Mouse (Mus musculus): ENCODE data around the gene Caskin1.

Gene Caskin1

DNA sequence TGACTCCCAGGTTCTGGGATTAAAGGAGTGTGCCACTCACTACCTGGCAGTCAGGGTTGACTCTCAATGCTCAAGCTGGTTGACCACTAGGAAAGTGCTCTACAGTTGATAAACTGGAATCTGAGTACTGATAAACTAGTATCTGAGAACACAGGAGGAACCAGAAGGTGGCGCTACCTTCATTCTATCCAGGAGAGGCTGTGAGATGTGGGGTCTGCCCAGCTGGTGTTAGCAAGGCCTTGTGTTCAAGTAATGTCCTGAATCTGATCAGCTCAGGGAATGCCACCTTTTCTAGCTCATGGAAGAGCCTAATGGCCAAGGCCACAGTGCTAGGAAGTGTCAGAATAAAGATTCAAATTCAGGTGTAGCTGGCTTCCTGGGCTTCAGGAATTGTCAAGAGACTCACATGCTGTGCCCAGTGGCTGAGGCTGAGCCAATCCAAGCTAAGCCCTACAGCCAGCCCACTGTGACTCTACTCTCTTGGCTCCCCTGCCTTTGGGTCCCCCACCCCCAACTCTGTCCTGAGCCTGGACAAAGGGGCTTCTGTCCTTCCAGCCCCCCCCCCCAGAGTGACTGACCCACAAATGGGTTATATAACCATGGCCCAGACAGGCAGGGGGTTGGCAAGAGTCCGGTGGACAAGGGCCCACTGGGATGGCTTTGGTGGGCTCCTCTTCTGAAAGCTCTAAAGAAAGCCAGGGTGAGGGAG lies 6.4 kb downstream of the Caskin1 start:
- in situ Hi-C loops (cut with MseI, MboI): no loop called here

DNA sequence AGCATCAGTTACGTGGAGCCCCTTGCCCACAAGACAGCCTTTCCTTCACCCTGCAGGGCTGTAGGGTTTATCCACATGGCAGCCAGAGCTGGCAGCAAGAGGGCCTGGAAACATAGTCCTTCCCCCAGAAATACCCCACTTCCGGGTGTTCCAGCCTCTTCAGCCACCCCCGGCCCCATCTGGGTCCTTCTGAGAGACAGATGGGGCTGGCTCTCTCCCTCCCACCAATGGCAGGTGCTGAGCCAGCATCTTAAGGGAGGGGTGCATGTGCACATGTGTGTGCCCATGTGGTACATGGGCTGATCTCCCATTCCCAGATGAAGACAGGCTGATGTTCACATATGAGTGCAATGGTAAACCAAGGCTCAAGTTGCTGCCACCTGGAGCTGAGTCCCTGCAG lies 7.0 kb downstream of the Caskin1 start:
- in situ Hi-C loops (cut with MseI, MboI): no loop called here

DNA sequence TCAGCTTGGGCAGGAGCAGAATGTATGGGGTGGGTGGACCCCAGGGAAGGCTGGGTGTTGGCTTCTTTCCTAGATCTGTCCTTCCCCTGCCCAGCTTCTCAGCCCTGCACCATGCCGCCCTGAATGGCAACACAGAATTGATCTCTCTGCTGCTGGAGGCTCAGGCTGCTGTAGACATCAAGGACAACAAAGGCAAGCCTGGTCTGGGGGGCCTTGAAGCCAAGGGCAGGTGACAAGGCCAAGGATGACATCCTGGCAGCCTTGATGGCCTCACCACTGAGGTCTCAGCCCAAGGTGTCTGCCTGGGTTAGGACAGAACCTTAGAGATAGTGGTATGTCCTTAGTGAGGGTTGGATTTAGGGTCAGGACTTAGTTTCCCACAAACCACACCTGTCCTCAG lies 7.6 kb downstream of the Caskin1 start:
- in situ Hi-C loops (cut with MseI, MboI): no loop called here

DNA sequence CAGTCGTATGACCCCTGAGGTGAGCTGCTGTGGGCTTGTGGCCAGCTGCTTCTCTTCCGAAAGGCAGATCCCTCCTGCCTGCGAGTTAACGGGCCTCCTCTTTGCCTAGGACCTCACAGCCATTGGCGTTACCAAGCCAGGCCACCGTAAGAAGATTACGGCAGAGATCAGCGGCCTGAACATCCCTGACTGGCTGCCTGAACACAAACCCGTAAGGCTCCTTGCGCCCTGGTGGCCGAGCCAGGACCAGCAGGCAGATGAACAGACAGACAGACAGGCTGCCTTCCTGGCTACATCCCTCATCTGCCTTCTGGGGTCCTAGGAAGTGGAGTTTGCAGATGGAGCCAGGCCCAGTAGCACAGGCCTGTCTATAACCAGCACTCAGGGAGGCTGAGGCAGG lies 13.8 kb downstream of the Caskin1 start:
- in situ Hi-C loops (cut with MseI, MboI): no loop called here

DNA sequence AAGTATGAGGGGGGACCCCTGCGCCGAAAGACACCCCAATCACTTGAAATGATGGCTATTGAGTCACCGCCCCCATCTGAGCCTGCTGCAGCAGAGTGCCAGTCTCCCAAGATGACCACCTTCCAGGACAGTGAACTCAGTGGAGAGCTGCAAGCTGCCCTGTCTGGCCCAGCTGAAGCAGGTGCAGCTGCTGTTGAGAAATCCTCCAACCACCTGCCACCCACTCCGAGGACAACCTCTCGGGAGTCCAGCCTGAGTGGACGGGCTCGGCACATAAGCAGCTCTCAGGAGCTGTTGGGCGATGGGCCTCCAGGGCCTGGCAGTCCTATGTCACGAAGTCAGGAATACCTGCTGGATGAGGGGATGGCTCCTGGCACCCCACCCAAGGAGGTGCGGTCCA lies 15.7 kb downstream of the Caskin1 start:
- in situ Hi-C loops (cut with MseI, MboI): no loop called here

DNA sequence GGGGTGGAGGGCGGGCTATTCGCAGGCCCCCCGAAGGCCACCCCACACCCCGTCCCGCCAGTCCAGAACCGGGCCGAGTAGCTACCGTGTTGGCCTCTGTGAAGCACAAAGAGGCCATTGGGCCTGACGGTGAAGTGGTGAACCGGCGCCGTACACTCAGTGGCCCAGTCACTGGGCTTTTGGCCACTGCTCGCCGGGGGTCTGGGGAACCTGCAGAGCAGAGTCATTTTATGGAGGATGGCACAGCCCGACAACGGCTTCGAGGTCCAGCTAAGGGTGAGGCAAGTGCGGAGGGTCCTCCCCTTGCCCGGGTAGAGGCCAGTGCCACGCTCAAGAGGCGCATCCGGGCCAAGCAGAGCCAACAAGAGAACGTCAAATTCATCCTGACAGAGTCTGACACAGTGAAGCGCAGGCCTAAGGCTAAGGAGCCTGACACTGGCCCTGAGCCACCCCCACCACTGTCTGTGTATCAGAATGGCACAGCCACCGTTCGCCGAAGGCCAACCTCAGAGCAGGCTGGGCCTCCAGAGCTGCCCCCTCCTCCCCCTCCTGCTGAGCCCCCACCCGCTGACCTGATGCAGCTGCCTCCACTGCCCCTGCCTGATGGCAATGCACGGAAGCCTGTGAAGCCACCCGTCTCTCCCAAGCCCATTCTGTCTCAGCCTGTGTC lies 17.0 kb downstream of the Caskin1 start:
- in situ Hi-C loops (cut with MseI, MboI): no loop called here

DNA sequence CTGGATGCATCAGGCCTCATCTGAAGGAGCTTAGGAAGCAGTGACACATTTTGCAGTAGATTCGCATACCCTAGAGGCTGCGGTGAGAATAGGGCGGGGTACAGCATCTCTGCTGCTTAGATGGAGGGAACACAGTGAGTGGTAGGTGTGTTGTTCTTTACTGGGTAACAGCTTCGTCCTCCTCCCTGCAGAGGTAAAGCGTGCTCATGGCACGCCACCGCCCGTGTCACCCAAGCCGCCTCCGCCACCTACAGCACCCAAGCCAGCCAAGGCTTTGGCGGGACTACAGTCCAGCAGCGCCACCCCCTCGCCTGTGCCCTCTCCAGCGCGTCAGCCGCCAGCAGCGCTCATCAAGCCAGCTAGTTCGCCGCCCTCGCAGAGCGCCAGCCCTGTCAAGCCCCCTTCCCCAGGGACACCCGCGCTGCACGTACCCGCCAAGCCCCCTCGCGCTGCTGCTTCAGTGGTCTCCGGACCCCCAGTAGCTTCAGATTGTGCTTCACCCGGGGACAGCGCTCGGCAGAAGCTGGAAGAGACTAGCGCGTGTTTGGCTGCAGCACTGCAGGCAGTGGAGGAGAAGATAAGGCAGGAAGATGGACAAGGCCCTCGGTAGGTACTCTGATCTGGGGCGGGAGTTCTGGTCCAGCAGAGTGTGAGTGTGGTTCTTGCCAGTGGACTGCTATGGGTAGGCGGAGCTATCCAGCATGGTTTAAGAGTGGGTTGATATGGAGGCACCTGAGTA lies 18.1 kb downstream of the Caskin1 start:
- in situ Hi-C loops (cut with MseI, MboI): no loop called here

DNA sequence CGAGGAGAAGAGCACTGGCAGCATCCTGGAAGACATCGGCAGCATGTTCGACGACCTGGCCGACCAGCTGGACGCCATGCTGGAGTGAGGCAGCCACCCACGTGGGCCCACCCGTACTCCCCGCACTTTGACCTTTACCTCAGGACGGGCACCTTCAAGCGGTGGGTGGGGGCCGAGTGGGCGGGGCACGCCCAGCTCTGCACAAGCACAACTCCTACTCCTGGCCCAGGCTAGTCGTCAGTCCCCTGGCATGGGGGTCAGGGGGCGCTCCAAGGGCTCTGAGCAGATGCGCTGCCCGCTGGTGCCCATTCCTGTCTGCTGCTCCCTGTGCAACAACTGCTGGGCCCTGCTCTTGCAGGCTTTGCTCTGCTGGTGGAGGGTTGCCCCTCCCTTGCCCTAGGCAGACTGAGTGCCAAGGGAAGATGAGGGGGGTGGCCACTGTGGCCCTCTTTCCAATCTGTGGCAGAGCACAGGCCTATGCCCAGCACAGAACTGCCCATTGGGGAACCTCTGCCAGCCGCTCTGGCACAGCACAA lies 18.8 kb downstream of the Caskin1 start:
- in situ Hi-C loops (cut with MseI, MboI): no loop called here

DNA sequence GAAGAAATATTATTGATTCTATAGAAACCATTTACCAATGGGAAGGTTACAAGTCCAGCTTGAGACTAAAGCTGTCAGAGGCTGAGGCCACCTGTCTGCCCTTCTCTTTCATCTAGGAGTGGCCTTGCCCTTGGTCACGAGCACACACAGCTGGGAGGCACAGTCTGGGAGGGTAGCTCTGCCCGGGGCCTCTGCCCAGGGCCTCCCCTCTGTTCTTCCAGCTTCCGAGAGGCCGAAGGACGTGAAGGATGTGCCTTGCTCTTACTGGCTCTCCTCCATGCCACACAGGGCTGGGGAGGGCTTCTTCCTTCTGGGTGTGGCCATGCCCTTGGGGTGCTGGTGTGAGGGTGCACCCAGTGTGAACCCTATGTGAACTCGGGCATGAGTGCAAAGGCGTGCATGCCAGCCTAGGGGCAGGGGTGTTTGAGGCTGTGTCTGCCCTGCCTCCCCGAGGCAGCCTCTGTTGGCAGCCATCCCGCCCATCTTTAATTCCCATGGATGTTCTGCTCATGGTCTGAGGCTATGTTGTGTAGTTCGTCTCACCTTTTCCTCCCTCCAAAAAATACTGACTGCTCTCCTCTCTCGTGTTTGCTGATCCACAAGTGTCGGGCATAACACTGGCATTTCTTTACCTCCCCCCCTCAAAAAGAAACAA lies 19.5 kb downstream of the Caskin1 start:
- in situ Hi-C loops (cut with MseI, MboI): no loop called here

DNA sequence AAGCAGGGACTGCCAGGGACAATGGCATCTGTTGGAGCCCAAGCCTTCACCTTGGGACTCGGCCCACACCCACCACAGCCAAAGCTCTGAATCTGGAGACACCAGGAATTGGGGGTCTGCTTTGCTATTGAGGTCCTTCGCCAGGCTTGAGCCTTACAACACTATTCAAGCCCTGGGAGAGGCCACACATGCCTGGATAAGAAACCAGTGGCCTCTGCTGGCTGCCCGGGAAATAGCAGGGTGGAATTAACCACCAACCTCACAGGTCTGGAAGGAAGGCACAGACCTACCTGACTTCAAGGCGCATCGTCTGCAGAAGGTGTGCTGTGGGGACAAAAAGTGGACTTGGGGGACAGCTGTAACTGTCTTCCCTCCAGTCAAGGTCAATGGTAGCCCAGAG lies 25.2 kb downstream of the Caskin1 start:
- in situ Hi-C loops (cut with MseI, MboI): no loop called here

DNA sequence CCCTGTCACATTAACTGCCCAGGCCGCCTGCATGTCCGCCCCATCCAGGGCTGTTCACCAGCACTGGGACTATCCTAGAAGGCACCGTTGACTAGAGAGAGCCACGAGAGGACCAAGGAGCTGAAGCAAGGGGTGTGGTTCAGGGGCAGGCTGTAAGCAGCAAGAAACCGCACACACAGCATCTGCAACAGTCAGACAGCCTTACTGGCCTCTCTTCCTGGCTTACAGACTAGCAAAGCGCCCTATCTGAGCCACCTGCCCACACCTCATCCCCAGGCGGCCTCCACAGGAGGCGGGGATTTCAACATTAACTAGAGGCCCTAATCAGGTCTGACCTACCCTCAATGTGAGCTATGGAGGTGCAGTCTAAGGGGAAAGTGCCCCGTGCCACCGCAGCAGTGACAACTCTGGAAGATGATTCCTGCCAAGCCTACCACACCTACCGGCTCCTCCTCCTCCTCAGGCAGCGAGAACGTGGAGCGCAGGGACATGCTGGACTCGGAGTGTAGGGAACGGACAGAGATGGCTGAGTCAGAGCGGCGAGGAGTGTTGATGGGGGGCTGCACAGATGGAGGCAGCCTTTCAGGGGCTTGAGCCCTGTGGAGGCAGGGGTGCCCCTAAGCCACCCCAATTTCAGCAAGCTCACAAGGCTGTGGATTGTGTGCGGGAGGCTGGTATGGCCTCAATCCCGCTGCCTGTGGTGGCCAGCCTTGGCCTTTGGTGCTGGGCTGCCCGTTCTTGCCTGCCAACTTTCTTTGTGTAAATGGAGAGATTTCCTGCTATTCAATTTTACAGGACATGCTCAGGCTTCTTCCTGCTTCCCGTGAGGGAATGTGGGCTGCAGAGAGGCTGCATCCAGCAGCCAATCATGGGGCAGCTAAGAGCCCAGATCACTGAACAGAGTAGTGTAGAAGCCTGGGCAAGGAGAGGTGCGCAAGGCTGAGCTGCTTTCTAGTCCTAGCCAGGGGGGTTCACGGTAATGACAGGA lies 26.2 kb downstream of the Caskin1 start:
- in situ Hi-C loops (cut with MseI, MboI): no loop called here

DNA sequence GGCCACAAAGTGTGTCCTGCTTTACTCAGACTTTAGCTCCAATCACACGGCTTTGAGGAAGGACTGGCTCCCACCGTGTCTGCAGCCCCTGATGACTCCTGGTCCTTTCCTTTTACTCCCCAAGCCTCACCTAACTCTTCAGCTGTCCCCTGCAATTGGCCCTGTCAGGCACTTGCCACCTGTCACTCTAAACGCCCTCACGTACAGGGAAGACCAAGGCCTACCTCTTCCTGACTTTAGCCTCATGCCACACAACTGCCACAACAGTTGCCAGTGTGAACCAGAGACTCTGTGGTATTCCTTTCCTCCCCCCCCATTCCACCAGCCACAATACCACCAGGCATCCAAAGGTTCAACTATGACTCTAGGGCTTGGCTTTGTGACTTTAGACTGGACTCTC lies 32.0 kb downstream of the Caskin1 start:
- in situ Hi-C loops (cut with MseI, MboI): no loop called here

DNA sequence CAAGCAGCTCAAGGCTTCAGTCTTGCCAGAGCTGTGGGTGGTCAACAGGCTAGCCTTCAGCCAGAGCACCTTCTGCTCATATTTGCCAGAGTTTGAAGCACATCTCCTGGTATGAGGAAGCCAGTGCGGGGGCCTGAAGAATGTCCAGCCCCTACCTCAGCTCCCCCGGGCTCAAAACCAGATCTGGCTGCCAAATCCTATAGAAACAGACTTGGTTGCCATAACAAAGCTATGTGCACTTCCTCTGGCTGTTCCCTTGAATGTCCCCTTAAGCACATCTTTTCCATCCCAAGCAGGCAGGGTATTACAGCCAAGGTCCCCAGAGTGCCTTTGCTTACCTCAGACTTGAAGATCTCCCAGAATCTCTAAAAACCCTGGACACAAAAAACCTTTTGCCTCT lies 36.3 kb downstream of the Caskin1 start:
- in situ Hi-C loops (cut with MseI, MboI): no loop called here

DNA sequence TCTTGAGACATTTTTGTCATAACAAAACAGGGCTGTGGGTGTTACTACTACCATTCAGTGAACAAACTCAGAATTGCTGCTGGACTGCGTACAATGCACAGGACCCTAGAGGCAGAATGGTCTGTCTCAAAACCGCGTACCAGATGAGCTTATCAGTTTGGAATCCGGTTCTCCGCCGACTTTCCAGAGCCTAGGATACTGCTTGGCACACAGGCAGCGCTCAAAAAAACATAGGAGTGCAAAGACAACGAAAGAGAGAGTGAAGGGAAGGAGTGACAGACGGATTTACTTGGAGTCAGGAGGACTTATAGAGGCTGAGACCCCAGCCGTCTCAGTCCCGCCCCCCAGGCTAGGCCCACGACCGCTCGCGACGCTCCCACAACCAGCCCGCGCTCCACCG lies 38.9 kb downstream of the Caskin1 start:
- in situ Hi-C loops (cut with MseI, MboI): no loop called here

DNA sequence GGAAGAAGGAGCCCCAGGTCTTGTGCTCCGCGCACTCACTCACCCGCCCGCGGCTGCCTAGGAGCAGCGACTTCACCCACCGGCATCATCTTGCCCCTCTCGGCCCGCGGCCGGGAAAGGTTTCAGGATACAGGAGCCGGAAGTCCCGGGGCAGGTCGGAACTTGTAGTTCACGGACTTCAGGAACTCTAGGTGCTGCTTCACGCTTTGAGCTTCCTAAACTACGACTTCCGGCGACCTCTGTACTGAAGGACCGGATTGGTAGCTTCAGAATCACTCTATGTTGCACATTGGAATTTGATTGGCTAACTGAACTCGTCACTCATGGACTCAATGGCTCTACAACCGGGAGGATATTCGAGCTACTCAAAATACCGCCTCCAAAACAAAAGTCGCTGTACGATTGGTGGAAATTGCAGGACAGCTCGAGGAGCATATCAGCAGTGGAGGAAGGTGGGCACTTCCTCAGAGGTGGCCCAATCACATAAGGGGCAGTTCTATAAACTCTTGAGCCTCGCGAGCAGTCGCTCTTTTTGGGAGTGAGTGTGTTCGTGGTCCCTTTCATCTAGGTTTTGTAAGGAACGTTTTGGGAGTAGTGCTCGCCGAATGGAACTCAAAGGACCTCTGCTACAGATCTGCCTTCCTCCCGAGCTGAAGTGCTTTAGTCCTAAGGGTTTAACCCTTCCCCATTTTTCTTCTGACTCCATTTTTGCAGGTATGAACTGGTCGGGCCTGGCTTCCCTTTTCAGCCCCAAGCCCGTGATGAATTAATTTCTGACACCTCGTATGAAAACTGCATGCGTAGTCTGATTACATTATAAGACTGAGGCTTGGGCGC lies 39.5 kb downstream of the Caskin1 start, which contains the start of gene Traf7:
Gene Traf7, minus strand, starts transcription at position 216 of the 837 bp plus-strand sequence.
- in situ Hi-C loops (cut with MseI, MboI): no loop called here

DNA sequence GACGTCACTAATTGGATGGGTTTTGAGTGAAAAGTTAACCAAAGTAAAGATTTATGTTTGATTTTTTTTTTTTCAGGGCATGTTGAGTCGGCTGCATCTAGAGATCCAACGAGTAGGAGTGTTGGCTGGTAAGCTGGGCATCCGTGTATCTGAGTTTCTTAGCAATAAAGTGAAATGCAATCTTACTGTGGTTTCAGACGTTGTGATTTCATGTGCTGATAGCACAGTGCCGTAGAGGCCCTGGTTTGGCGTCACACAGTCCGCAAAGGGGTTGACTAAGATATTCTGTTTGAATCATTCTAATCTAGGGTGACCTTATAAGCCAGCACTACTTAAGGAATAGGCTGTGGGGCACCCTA lies 40.1 kb downstream of the Caskin1 start:
- in situ Hi-C loops (cut with MseI, MboI): no loop called here

DNA sequence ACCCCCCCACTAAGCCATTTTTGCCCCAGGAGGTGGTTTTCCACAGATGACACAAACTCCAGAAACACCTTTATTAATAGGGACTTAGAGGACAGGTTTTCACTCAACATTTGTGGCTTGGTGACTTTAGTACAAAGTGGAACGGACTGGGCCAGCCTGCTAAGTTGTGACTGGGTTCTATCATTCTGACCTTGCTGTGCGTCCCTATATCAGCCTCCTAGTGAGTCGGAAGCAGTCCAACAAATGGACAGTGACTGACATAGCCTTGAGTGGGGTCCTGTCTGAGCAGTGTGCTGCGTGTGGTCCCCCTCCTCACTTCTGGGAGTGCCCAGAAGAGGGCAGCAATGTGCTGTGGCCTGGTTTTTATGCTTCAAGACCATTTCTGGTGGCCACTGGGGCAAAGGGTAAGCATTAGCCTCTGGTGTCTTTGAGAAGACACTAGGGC lies 40.6 kb downstream of the Caskin1 start:
- in situ Hi-C loops (cut with MseI, MboI): no loop called here

DNA sequence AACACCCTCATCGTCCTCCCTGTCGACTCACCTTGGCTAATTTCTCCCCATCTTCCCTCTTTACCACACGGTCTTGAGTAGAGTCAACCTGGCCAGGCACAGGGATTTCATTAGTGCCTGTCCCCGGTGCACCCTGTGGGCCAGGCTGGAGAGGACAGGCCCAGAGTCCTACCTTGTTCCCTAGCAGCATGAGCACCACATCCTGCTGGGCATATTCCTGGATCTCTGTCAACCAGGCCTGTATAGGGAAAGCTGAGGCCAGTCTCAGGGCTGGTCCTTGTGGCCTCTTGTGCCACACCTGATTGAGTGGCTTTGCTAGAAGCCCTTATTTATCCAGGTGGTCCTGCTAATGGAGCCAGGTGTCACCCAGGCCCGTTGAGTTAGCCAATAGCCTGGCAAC lies 41.5 kb downstream of the Caskin1 start:
- in situ Hi-C loops (cut with MseI, MboI): no loop called here

DNA sequence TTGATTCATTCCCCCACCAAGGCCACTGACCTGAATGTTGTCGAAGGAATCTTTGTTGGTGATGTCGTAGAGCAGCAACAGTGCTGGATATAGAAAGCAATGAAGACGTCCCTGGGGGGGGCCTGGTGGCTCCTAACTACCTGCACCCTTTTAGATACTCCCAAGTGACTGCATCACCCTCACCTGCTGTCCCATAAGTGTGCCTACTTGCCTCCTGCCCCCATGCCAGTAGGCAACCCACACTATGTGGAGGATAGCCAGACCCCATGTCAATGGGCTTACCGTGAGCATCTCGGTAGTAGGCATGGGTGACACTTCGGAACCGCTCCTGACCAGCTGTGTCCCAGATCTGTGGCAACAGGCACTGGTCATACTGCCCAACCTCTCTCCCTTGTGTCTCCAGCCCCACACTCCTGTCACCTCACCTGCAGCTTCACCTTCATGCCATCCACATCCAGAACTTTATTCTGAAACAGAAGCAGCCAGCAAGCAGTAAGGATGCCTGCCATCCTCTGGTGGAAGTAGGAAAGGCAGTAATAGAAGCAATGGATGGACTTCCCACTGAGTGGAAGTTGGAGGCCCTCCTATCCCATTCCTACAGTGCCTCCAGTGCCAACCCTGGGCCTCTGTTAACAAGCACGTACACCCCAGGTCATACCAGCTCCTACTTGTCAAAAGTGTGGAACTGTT lies 42.1 kb downstream of the Caskin1 start:
- in situ Hi-C loops (cut with MseI, MboI): no loop called here

All from mouse trophoblast stem cell (cell line).